Mouse (Mus musculus) adrenal gland, postnatal 36 days (tissue): ENCODE data around the gene Npffr2. TPM values are rescaled to one million over a fixed set of nuclear protein-coding genes. Genes with fewer than 3 reads are reported as not detected.
"Not testable (repeated sequence)": the region's sequence is repeated elsewhere in the genome, so short reads cannot be mapped to it uniquely, and the experiment has no call there.

Experiments used
- DNase-seq, 2 experiments: peaks; one replicate each; pipeline ENCODE4 v3.0.0; 2021; ENCODE audit warnings: mixed read lengths in 1 of 2
- long read RNA-seq, 2 experiments: library from polyadenylated mRNA; stranded (forward); transcript quantifications; one replicate each; pipeline ENCODE4 v2.0.0; 2021; ENCODE audit warnings: borderline sequencing depth in 2 of 2
- total RNA-seq, 2 experiments: library from RNA; stranded (reverse); gene quantifications; 2 replicates each; pipeline ENCODE4 v1.2.3; 2021

Gene Npffr2
- not detected for total RNA-seq
- long read RNA-seq, experiment 1, result 0 reads
- long read RNA-seq, experiment 2, result 0 reads

GRCm38 (mm10) chr5:89526878-89527578 is at the start of gene Npffr2:
Gene Npffr2 (plus strand): TSS chr5:89527429.
- DNase-seq, result peak; percentile 6 to 15

GRCm38 (mm10) chr5:89492560-89492959 is 34.7 kb upstream of the Npffr2 start:
- no peak for DNase-seq

- peak; percentile 43 to 52 for DNase-seq
Measured at GRCm38 (mm10) chr5:89500182-89500581, 27.0 kb upstream of the Npffr2 start.

- no peak for DNase-seq
Measured at GRCm38 (mm10) chr5:89518641-89519040, 8.6 kb upstream of the Npffr2 start.

- no peak for DNase-seq
Measured at GRCm38 (mm10) chr5:89526181-89526778, 949 bp upstream of the Npffr2 start.

- DNase-seq, result no peak
Measured at GRCm38 (mm10) chr5:89528951-89529350, 1.7 kb downstream of the Npffr2 start.

GRCm38 (mm10) chr5:89529391-89529790 is 2.2 kb downstream of the Npffr2 start:
- DNase-seq, result no peak

GRCm38 (mm10) chr5:89536018-89536417 is 8.8 kb downstream of the Npffr2 start:
- no peak for DNase-seq

- no peak for DNase-seq
Measured at GRCm38 (mm10) chr5:89542472-89542871, 15.2 kb downstream of the Npffr2 start.

- peak; percentile 44 to 60 for DNase-seq
Measured at GRCm38 (mm10) chr5:89543476-89543875, 16.2 kb downstream of the Npffr2 start.

GRCm38 (mm10) chr5:89559118-89559517 is 31.9 kb downstream of the Npffr2 start:
- DNase-seq, result not testable (repeated sequence)

GRCm38 (mm10) chr5:89561381-89561780 is 34.2 kb downstream of the Npffr2 start:
- DNase-seq, result no peak

GRCm38 (mm10) chr5:89578678-89579077 is 51.4 kb downstream of the Npffr2 start:
- DNase-seq, result no peak

GRCm38 (mm10) chr5:89579181-89579580 is 52.0 kb downstream of the Npffr2 start:
- no peak for DNase-seq

GRCm38 (mm10) chr5:89581143-89581542 is 53.9 kb downstream of the Npffr2 start:
- DNase-seq, result no peak

GRCm38 (mm10) chr5:89581742-89582366 is 54.6 kb downstream of the Npffr2 start:
- DNase-seq, result no peak

GRCm38 (mm10) chr5:89585021-89585420 is 57.8 kb downstream of the Npffr2 start:
- DNase-seq, result no peak

GRCm38 (mm10) chr5:89592301-89592700 is 65.1 kb downstream of the Npffr2 start:
- DNase-seq, result no peak

- no peak for DNase-seq
Measured at GRCm38 (mm10) chr5:89611322-89612015, 84.2 kb downstream of the Npffr2 start.

GRCm38 (mm10) chr5:89612262-89612661 is 85.0 kb downstream of the Npffr2 start:
- DNase-seq, result no peak

GRCm38 (mm10) chr5:89631599-89631998 is 104.4 kb downstream of the Npffr2 start:
- no peak for DNase-seq
